Mouse (Mus musculus): ENCODE data around the gene Slc2a10. TPM values are rescaled to one million over a fixed set of nuclear protein-coding genes. Genes with fewer than 3 reads are reported as not detected.
"Not testable (repeated sequence)": the region's sequence is repeated elsewhere in the genome, so short reads cannot be mapped to it uniquely, and the experiment has no call there.

Slc2a10 gene
- polyA plus RNA-seq, 2 experiments from 2014 or later, result not detected

DNA sequence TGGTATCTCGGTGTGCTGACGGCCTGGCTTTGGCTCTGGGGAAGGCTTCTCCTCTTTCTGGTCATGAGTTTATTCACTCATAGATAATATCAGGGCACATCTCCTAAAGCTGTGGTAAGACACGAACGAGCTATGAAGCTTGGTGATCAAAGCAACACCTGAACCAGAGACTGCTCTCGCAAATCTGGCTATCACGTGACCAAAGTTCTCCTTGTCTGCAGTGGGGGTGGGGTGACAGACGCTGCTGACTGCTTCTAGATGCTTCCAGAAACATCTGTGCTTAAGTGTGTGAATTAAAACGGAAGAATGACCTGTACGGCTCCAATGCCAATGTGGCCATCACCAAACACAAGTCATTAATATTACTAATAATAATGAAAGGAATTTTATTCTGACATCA lies 6.1 kb downstream of the Slc2a10 start:
- ATAC-seq, result no peak

DNA sequence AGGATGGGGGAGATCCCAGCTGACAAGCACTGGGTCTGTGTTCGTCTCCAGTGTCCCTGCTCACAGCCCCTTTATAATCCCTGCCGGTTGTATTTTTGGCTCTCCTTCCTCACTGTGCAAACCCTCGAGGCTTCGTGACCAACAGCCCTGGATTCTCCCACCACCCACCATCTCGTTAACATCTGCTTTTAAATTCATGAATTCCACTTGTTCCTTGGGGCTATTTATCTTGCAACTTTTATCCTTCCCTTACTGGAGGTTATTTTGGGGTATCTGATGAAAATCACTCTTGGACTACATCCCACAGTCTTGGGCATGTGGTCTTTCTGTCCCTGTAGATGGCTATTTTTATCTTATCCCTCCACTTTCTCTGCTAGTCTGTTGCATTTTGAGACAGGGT lies 6.9 kb downstream of the Slc2a10 start:
- no peak for ATAC-seq

DNA sequence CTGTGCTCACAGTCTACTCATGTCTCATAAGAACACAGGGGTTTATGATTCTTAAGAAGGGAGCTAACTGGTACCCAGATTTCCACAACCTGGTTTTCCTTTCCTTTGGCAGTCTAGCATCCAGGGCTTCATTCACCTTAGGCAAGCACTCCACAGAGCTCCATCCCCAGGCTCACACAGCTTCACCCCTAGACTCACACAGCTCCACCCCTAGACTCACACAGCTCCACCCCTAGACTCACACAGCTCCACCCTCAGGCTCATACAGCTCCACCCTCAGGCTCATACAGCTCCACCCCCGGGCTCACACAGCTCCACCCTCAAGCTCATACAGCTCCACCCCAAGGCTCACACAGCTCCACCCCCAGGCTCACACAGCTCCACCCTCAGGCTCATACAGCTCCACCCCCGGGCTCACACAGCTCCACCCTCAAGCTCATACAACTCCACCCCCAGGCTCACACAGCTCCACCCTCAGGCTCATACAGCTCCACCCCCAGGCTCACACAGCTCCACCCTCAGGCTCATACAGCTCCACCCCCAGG lies 7.4 kb downstream of the Slc2a10 start:
- ATAC-seq, result not testable (repeated sequence)

DNA sequence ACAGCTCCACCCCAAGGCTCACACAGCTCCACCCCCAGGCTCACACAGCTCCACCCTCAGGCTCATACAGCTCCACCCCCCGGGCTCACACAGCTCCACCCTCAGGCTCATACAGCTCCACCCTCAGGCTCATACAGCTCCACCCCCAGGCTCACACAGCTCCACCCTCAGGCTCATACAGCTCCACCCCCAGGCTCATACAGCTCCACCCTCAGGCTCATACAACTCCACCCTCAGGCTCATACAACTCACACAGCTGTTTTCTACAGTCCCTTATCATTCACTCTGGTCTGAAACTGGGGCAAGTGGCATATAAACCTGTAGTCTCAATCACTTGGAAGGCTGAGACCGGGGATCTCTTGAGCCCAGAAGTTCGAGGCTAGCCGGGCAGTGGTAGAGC lies 7.9 kb downstream of the Slc2a10 start:
- not testable (repeated sequence) for ATAC-seq

DNA sequence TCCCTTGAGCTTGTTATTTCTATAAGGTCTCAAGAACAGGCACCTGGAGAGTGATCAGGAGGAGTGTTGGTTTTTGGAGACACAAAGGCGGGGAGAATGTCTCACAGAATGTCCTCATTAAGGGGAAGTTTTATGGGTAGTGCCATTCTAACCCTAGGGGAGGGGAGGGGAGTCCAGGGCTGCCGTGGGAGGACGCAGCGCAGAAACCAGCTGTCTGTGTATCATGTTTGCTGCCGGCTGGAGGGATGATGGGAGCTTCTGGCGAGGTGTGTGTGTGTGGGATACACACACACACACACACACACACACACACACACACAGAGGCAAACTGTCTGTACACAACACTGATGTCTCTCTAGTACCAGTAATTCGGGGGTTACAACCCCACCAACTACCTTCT lies 8.8 kb downstream of the Slc2a10 start:
- no peak for ATAC-seq

DNA sequence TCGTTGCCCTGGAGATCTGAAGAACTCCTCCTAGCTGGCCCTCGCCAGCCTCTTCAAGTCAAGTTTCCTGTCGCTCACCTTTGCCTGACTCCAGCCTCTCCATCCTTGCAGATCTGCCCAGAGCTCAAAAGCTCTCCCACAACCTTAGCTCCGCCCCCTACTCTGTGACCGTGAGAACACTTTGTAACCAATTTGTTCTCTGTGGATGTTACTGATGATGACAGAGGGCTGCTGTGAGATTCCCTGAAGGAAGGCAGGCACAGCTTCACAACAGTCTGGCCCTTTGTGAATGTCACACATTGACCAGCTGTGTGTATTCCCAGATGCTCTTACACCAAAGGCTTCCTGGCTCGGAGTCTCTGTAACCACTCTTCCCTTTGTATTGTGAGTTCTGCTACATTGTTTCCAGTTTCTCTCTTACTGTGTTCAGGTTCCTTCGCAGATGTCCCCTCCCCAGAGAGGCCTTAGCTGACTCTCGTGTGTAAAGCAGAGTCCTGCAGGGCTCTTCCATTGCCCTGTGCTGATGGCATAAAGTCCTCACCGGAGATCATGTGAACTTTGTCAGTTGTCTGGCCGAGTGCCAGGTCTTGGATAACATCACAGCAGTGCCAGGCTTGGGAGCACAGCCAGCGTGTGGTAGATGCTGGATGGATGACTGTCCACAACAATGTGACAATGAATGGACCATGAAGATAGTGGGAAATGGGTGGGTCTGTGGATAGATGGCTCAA lies 9.4 kb downstream of the Slc2a10 start:
- no peak for ATAC-seq

DNA sequence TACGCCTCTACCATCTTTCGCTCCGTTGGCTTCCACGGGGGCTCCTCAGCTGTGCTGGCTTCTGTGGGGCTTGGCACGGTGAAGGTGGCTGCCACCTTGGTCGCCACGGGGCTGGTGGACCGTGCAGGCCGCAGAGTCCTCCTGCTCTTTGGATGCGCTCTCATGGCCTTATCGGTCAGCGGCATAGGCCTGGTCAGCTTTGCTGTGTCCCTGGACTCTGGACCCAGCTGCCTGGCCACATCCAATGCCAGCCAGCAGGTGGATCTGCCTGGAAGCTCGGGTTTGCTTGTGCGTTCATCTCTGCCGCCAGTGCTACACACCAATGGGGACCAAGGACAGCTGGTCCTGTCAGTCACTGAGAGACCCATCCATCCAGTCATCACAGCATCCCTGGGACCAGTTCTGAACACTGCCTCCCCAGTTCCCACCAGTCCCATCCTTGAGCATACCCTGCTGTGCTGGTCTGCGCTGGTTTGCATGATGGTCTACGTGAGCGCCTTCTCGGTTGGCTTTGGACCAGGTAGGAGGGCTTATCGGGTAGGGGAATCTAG lies 11.7 kb downstream of the Slc2a10 start:
- ATAC-seq, result no peak

DNA sequence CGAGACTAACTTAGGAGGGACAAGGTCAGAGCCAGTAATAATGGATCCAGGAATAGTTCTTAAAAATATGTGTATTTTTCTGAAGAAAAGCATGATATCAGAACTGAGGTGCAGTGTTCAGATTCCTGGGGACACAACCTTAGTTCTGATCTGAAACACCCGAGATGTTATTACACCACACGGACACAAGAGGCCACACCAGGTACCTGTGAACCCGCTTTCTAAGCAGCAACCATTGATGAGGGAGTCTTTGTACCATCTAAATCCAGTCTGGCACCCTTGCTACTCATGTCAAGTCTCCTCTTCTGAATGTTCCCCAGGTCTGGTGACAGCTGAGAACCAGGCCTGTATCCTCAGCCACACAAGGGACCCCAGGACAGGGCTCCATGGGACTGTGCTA lies 22.0 kb downstream of the Slc2a10 start:
- ATAC-seq, result no peak

DNA sequence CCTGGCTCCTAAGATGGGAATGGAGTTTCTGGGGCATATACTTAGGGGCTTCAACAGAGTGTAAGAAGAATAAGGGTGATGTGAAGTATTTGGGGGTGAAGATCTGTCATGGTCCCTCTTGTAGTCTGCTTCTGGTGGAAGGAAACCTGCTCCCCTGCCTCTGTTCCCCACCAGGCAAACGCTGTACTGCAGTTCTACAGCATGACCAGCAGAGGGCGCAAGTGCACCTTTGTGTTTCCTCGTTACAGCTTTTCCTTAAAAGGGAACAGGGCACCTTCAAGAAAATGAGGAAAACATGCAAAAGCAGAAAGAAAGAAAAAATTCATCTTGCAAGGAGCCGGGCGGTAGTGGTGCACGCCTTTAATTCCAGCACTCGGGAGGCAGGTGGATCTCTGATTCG lies 25.5 kb downstream of the Slc2a10 start:
- no peak for ATAC-seq

DNA sequence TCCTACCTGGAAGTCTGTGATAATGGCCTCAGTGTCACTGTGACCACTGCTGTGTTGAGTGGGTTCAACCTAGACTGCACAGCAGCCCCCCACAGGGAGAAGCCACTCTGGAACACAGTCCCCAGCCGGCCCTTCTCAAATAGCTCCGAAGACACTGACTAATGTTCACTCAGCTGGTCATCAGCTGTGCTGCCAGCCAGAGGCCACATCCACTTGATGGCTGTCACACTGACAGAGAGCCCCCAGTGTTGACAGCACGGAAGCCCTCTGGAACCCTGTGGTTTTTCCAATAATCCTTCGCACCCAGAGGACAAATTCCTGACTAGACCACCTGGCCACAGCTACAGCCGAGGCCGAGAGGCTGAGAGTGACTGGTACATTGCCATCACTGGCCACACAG lies 30.2 kb downstream of the Slc2a10 start:
- ATAC-seq, result no peak

DNA sequence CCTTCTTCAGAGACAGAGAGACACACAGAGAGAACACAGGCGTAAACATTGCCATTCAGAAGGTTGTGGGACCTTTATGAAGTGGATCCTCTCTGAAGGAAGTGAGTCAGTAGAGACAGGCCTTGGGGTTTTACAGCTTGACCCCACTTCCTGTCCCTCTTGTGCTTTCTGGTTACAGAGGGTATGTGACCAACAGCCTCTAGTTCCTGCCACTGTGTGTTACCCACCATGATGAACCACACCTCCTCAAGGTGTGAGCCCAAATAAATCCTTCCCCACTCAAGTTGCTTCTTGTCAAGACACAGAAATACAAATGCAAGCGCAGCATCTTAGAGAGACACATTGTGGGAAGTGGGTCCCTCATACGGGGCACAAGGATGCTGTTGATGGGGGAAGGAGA lies 37.4 kb downstream of the Slc2a10 start:
- ATAC-seq, result no peak

DNA sequence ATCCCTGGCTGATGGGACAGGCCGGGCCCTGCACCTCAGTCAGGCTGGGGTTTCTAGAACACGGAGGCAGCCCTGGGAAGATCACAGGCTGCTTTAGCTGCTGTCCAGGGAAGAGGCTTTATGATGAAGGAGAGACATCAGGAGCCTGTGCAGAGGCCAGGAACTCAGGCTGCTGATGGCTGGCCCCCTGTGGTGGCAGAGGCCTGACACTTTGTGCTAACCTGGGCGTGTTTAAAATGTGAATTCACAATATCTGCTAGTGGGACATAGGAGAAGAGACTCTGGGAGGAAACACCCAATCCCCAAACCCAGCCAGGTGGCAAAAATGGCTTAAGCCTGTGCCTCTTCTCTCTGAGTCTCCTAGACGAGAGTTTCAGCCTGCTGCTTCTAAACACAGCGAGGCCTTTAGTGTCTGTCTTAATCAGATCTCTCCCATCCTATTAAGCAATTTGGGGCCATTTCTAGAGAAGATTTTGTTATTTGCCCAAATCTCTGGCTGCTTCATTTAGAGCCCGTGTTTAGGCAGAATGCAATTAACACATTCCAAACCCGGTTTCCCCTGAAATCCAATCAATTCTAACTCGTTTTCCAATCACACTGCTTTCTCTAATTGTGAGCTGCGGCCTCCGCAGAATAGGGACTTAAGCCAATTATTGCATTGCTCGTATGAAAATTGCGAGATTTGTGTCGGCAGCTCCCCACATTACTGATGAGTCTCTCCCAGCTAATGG lies 39.5 kb downstream of the Slc2a10 start:
- no peak for ATAC-seq

DNA sequence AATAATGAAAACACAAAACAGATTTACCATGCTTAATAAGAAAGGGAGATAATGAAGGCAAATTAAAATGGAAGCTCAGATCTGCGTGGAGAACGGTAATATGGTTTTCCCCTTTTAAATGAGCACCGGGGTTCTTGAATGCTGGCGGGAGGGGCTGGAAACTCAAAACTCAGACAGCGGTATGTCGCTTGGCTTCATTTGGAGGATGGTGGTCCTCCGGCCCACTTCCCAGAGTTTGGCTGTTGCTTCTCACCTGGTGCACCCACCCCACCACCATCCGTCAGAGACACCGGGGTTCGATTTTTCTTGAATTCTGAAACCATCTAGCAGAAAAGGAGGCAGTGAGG lies 40.1 kb downstream of the Slc2a10 start:
- ATAC-seq, result no peak

DNA sequence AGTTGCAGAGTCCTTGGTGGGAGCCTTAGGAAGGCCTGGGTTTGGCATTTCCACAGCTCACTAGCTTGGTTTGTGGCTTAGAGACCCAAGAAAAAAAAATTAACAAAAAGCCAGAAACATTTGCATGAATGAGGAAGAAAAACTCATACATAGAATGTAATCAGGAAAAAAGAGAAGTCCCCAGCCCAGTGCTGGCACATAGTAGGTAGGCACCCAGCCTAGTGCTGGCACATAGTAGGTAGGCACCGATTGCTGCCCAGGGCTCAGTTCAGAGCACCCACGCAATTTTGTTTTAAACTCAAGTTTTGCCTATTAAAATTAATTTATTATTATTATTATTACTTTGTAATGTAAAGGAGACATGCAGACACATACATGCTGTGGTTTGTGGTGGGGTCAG lies 42.1 kb downstream of the Slc2a10 start:
- ATAC-seq, result no peak

DNA sequence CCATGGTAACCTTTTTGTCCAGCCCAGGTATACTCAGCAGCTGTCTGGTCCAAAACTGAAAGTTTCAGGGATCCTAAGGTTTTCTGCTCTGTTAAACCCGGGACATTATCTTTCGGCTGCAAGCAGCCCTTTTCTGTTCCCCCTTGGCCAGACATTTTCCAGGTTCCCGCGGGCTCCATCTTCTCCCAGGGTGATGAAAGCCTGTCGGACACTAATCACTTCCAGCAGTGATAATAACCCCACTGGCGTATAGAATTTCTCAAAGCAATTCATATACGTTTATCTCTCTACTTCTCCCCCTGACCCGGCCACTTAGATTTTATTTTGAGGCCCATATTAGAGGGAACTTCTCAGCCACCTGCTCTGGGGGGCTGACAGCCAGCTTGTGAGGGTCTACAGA lies 42.8 kb downstream of the Slc2a10 start:
- no peak for ATAC-seq

DNA sequence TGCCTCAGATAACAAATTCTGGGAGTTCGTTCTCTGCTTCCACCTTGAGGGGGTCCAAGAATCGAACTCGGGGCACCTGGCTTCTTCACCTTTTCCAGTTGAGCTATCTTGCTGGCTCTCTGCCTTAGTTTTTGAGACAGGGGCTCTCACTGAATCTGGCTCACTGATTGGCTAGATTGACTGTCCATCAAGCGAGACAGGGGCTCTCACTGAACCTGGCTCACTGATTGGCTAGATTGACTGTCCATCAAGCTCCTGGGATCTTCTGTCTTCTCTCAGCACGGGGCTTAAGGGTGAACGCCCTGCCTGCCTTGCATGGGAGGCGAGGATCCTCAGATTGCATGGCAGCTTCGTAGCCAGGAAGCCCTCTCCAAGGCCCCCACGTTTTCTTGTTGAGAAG lies 43.8 kb downstream of the Slc2a10 start:
- no peak for ATAC-seq

DNA sequence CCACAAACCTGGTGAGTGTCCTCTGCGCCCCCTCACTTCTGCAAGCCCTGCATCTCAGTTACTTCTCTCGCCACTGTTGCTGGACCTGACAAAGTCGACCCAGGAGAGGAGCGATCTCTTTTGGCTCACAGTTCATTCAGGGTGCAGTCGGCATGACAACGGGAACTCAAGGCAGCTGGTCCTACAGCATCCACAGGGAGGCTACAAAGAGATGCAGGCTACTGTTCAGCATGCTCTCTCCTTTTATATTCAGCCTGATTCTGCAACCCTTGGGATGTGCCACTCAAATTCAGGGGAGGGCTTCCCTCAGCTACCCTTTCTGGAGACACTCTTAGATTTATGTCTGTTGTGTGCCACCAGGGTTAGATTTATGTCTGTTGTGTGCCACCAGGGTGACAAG lies 45.0 kb downstream of the Slc2a10 start:
- no peak for ATAC-seq

DNA sequence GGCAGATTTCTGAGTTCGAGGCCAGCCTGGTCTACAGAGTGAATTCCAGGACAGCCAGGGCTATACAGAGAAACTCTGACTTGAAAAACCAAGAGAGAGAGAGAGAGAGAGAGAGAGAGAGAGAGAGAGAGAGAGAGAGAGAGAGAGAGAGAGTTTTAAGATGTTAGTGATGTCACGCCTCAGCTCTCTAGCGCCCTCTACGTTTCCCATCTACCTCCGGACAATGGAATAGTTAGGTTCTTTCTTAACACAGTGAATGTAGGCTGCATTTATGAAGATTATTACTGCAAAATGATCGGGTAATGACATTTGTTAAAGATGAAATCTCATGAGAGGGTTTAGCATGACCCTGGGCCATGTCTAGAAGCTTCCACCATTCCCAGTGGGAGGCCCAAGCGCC lies 46.8 kb downstream of the Slc2a10 start:
- ATAC-seq, result not testable (repeated sequence)

DNA sequence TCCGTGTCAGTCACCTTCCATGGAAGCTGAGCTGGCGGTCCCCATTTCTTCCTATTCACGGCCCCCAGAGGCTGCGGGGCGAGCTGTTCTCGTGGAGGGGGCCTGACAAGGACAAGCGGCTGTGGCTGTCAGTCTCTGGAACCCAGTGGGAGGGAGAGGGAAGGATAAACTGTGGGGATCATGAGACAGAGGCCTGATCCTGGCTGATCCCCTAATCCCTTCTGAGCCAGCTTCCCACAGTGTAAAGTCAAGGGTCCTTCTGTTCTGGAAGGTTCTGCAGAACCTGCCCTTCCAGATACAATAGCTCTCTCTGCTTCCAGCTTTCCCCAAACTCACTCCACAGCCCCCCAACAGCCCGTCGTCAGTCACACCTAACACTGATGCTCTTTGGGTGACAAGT lies 50.5 kb downstream of the Slc2a10 start:
- ATAC-seq, result no peak

DNA sequence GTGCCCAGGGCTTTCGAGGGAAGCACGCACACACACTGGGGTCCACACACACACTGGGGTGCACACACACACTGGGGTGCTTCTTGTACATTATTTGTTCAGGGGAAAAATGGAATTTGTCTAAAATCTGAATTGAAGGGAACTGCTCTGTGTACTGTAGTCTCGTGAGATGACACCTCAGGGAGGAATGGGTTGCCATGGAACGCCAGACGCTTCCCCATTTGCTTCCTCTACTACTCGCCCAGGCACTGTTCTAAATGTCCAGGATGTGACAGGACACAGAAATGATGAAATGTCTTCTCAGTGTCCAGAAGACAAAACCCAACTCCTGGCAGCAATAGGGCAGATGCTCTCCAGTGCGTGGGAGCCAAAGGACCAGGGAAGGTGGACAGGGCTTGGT lies 53.7 kb downstream of the Slc2a10 start:
- ATAC-seq, result no peak

DNA sequence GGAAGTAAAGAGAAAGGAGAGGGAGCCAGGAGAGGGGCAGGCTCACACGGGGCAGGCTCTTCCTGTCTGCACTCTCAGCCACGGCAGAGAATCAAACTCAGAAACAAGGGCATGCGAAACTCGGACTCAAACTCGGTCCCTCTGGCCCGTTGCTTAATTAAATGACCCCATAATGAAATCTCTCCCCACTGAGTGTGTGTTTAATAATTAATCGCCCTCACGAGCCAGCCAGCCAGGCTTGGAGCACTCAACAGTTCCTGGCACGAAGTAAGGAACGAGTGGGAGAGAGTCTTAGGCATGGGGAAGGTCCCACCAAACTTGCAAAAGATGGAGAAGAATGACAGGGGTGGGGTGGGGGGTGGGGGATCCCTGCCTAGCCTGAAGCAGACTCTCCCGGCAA lies 55.3 kb downstream of the Slc2a10 start:
- no peak for ATAC-seq

DNA sequence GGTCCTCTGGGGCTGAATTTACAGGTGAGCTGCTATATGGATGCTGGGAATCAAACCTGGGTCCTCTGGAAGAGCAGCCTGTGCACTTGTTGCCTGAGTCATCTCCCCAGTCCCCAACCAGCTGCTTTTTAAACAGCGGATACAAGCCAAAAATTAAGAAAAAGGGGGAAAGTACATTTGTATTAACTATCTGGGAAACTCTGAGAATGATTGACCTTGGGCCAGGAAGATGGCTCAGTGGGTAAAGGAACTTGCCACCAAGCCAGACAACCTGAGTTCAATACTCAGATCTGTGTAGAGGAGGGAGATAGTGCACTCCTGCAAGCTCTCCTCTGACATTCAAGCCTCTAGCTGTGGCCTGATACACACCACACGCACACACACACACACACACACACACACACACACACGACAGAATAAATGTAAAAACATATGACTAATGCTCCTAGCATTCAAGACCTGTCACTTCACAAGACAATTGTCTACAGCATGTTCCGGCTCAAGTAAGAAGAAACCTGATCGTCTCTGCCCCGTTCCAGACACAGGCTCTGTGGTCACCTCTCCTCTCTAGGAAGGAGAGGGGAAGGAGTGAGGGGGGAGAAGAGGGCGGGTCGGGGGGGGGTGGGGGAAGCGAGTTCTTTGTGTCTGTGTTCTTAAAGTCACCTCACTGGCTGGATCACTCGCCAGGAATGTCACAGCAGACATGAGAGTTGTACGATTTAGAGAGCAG lies 56.1 kb downstream of the Slc2a10 start:
- ATAC-seq, result no peak

DNA sequence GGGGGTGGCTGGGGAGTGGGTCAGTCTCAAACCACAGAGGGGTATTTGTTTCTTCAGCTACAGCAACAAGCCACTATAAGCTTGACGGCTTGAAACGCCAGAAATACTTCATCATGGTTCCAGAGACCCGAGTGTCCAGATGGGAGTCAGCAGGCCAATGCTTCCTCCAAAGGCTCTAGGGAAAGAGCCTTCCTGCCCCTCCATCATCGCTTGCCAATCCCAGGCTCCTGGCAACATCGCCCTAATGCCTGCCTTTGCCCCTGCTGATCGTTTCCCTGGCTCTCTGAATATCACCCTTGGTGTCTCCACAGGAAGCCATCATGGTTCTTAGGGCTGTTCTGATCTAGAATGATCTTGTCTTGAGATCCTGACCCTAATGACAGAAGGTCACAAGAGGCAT lies 58.3 kb downstream of the Slc2a10 start:
- no peak for ATAC-seq

All from CD4-positive, CD25-positive, alpha-beta regulatory T cell, adult 4 months (primary cell).